ENCODE assay signal across 9 mouse cellular contexts in genomic region chr7:37999691-38000090, GRCm38 (mm10). TPM values are rescaled to one million over a fixed set of nuclear protein-coding genes. Genes with fewer than 3 reads are reported as not detected.
A peak's percentile ranks its signal among the peaks of the same experiment; 100 is the strongest.
DNase-seq lines count a peak whose midpoint lies in the region; ATAC-seq and TF ChIP-seq lines count a peak whose summit lies in the region.
"Had no signal": no experiment of that assay in that cellular context is flagged by ENCODE, and none has a peak within 500 bp of the region (broad histone marks: within the 10 kb centered on the region; RNA-seq: fewer than 3 reads in every experiment).

No protein-coding gene starts in this region.

- no peak overlapping the region for H3K4me2 ChIP-seq in liver, postnatal 0 days (ENCODE audit: low read depth, low read length)
- H3K4me2 ChIP-seq in liver, embryonic 12.5 days, result no peak overlapping the region

- peak; percentile 13 for DNase-seq in embryo, embryonic 10.5 days (ENCODE audit: low spot score)
- DNase-seq in embryo, embryonic 9.5 days (ENCODE audit: extremely low spot score), result no peak
- DNase-seq in liver, postnatal 0 days, result no peak
- peak; percentile 60 for DNase-seq in thymus, postnatal 14 days
- no peak for DNase-seq in left cerebral cortex, postnatal 10 days (ENCODE audit: extremely low spot score in 1 of 2, low spot score in 2 of 2)
- DNase-seq in layer of hippocampus, postnatal 14 days (ENCODE audit: low spot score in 2 of 2), result no peak

- no peaks in the 10 kb centered on the region for H3K9me3 ChIP-seq in liver, postnatal 0 days (ENCODE audit: low read length)
- H3K9me3 ChIP-seq in liver, embryonic 12.5 days (replicated peaks), result no peaks in the 10 kb centered on the region
- H3K9me3 ChIP-seq: G1E had no signal

- TF ChIP-seq EP300 in liver, postnatal 0 days (IDR thresholded peaks at IDR 0.05; ENCODE audit: low read depth), result no peak

- no peaks in the 10 kb centered on the region for H3K36me3 ChIP-seq in liver, postnatal 0 days (replicated peaks; ENCODE audit: insufficient read depth, low read length)
- H3K36me3 ChIP-seq in liver, embryonic 12.5 days, result 0 out of 2 replicates have a peak, but pooled peaks cover 3% of the 10 kb centered on the region

- H3K27ac ChIP-seq in liver, postnatal 0 days (ENCODE audit: low read depth), result no peak overlapping the region
- H3K27ac ChIP-seq in liver, embryonic 12.5 days, result no peak overlapping the region

- no peak for ATAC-seq in liver, postnatal 0 days
- no peak for ATAC-seq in liver, embryonic 12.5 days
- peak; percentile 58; the same call in 1 of the 2 replicates for ATAC-seq in common myeloid progenitor, adult 5-6 weeks (replicated peaks; ENCODE audit: low read depth, poor library complexity, severe bottlenecking)

- no peak overlapping the region for H3K9ac ChIP-seq in liver, postnatal 0 days (replicated peaks)
- H3K9ac ChIP-seq in liver, embryonic 12.5 days, result no peak overlapping the region

- peak; percentile 50 for TF ChIP-seq CTCF in liver, postnatal 0 days (IDR thresholded peaks at IDR 0.05; ENCODE audit: low read depth)

- H3K4me1 ChIP-seq in liver, postnatal 0 days (ENCODE audit: insufficient read depth), result no peaks in the 10 kb centered on the region
- H3K4me1 ChIP-seq in liver, embryonic 12.5 days, result no peaks in the 10 kb centered on the region

- no peaks in the 10 kb centered on the region for H3K27me3 ChIP-seq in liver, postnatal 0 days (ENCODE audit: insufficient read depth, low read length)
- H3K27me3 ChIP-seq in liver, embryonic 12.5 days (replicated peaks), result no peaks in the 10 kb centered on the region

- no peak overlapping the region for H3K4me3 ChIP-seq in liver, postnatal 0 days (ENCODE audit: low read depth, low read length)
- H3K4me3 ChIP-seq in liver, embryonic 12.5 days, result no peak overlapping the region

- intact Hi-C loops in left cerebral cortex, postnatal 10 days (cut with DNase I), result no loop called here

- WGBS in liver, postnatal 0 days (ENCODE audit: insufficient replicate concordance), result 53% methylated on average over 2 of the region's 2 CpGs
- 52% methylated on average over 2 of the region's 2 CpGs for WGBS in liver, embryonic 12.5 days (ENCODE audit: insufficient replicate concordance)

RNA-seq across cellular contexts. Expression of gene Uri1, which starts 23.7 kb away (rescaled TPM):
- 15.1 and 17.1 TPM in 2 replicates for polyA plus RNA-seq in liver, postnatal 0 days (2015; fragmentation: Nextera tagmentation; extraction: Ambion mirVana)
- polyA plus RNA-seq in liver, embryonic 12.5 days (2016; fragmentation: Nextera tagmentation; extraction: Ambion mirVana), result 26.1 and 28.2 TPM in 2 replicates
- 70.1 and 89.7 TPM in 2 replicates for total RNA-seq in common myeloid progenitor, adult 5-6 weeks (2017)
- total RNA-seq in left cerebral cortex, postnatal 10 days (2021), result 10 to 100 TPM; 39.5 to 40.5 TPM
- total RNA-seq in layer of hippocampus, postnatal 14 days (2021), result 10 to 100 TPM; 45.4 to 48.4 TPM

Comparison
In these comparisons a context has a peak if more than half of its experiments do, and no peak if none do; other contexts are left out.
1. DNase-seq: peak in embryo, embryonic 10.5 days (single experiment) and thymus, postnatal 14 days (single experiment); none in embryo, embryonic 9.5 days (single experiment), liver, postnatal 0 days (single experiment), left cerebral cortex, postnatal 10 days (0 of 2) and layer of hippocampus, postnatal 14 days (0 of 2).